Comparison of ENCODE assay signal across 18 mouse cellular contexts in genomic region chr9:55361969-55362368, GRCm38 (mm10). TPM values are rescaled to one million over a fixed set of nuclear protein-coding genes. Genes with fewer than 3 reads are reported as not detected.
DNase-seq lines count a peak whose midpoint lies in the region; ATAC-seq and TF ChIP-seq lines count a peak whose summit lies in the region.
"Had no signal": no experiment of that assay in that cellular context is flagged by ENCODE, and none has a peak within 500 bp of the region (broad histone marks: within the 10 kb centered on the region; RNA-seq: fewer than 3 reads in every experiment).

No protein-coding gene starts in this region.

- no peak overlapping the region for H3K4me2 ChIP-seq in kidney, embryonic 15.5 days
- H3K4me2 ChIP-seq in CH12.LX (ENCODE audit: insufficient read depth, low read depth, poor library complexity, severe bottlenecking), result no peak overlapping the region
- H3K4me2 ChIP-seq: forebrain, embryonic 15.5 days; heart, embryonic 13.5 days; liver, embryonic 11.5 days; midbrain, embryonic 13.5 days had no signal

- no peak for TF ChIP-seq RAD21 in CH12.LX (IDR thresholded peaks at IDR 0.05; ENCODE audit: low read depth, low read length)

- dilution Hi-C loops in CH12.LX (cut with MboI; ENCODE audit: extremely low pct_ligation_motif_present, extremely low pct_unique_long_range_greater_than_20kb, low sequenced_read_pairs), result no loop called here

- H3K36me3 ChIP-seq in kidney, embryonic 15.5 days, result no peaks in the 10 kb centered on the region
- H3K36me3 ChIP-seq in CH12.LX (replicated peaks in 1 of 2; ENCODE audit: control insufficient read depth in 1 of 2, insufficient read depth in 1 of 2, low read length in 1 of 2), result no peaks in the 10 kb centered on the region
- no peaks in the 10 kb centered on the region for H3K36me3 ChIP-seq in hindbrain, embryonic 10.5 days
- H3K36me3 ChIP-seq: forebrain, embryonic 15.5 days; heart, embryonic 13.5 days; midbrain, embryonic 13.5 days had no signal

- in situ Hi-C loops in CH12.LX (cut with MboI; ENCODE audit: low pct_ligation_motif_present, low pct_unique_long_range_greater_than_20kb, low sequenced_read_pairs), result no loop called here

- no peak for DNase-seq in kidney, adult 8-10 months
- DNase-seq in 3134 (ENCODE audit: extremely low read depth, insufficient read length, low spot score) (peak; percentile 60), CH12.LX (ENCODE audit: extremely low read depth) (peak; percentile 34)
- peak; percentile 2 for DNase-seq in lung, postnatal 14 days
- no peak for DNase-seq in hindbrain, embryonic 10.5 days (ENCODE audit: low spot score)
- no peak for DNase-seq in gastrocnemius, postnatal 25 days
- DNase-seq: cerebellum, adult 9-10 months; embryo, embryonic 11 days; gastrocnemius, postnatal 10 days; layer of hippocampus, postnatal 36 days; thymus, adult 18-20 months had no signal

- no peak for TF ChIP-seq EP300 in CH12.LX (IDR thresholded peaks at IDR 0.05; ENCODE audit: low read length)

- H3K4me3 ChIP-seq in kidney, embryonic 15.5 days (replicated peaks), result no peak overlapping the region
- no peak overlapping the region for H3K4me3 ChIP-seq in CH12.LX (replicated peaks in 1 of 3; ENCODE audit: low read depth in 2 of 3, low read length in 2 of 3, poor library complexity in 1 of 3)
- H3K4me3 ChIP-seq in hindbrain, embryonic 10.5 days, result no peak overlapping the region
- H3K4me3 ChIP-seq: forebrain, embryonic 15.5 days; heart, embryonic 13.5 days; midbrain, embryonic 13.5 days had no signal

- 0 out of 2 replicates have a peak, but pooled peaks cover 3% of the 10 kb centered on the region for H3K4me1 ChIP-seq in kidney, embryonic 15.5 days
- H3K4me1 ChIP-seq in CH12.LX (ENCODE audit: control insufficient read depth in 1 of 2, insufficient read depth in 2 of 2), result peaks cover 0 to 10% of the 10 kb centered on the region in 2 experiments; a peak in 2 of 4 replicates
- no peaks in the 10 kb centered on the region for H3K4me1 ChIP-seq in hindbrain, embryonic 10.5 days (replicated peaks)
- H3K4me1 ChIP-seq: forebrain, embryonic 15.5 days; heart, embryonic 13.5 days; midbrain, embryonic 13.5 days had no signal

- H3K9ac ChIP-seq in kidney, embryonic 15.5 days, result no peak overlapping the region
- no peak overlapping the region for H3K9ac ChIP-seq in CH12.LX (ENCODE audit: insufficient read depth, low read depth)
- H3K9ac ChIP-seq: forebrain, embryonic 15.5 days; heart, embryonic 13.5 days; midbrain, embryonic 13.5 days had no signal

- H3K27me3 ChIP-seq in kidney, embryonic 15.5 days, result peaks cover 85% of the 10 kb centered on the region
- H3K27me3 ChIP-seq in CH12.LX (replicated peaks), result peaks cover 7% of the 10 kb centered on the region
- no peaks in the 10 kb centered on the region for H3K27me3 ChIP-seq in hindbrain, embryonic 10.5 days (ENCODE audit: insufficient read depth, poor library complexity, severe bottlenecking)
- H3K27me3 ChIP-seq: forebrain, embryonic 15.5 days; heart, embryonic 13.5 days; midbrain, embryonic 13.5 days had no signal

- ATAC-seq in kidney, embryonic 15.5 days (replicated peaks; ENCODE audit: low FRiP score), result peak; percentile 43; the same call in 1 of the 2 replicates
- no peak for ATAC-seq in erythroid progenitor cell, adult 5-6 weeks (replicated peaks; ENCODE audit: low FRiP score, poor library complexity, severe bottlenecking)
- ATAC-seq: forebrain, embryonic 15.5 days; midbrain, embryonic 13.5 days had no signal

- TF ChIP-seq POLR2A in CH12.LX (IDR thresholded peaks at IDR 0.05; ENCODE audit: low read depth, low read length), result no peak

- no peak for TF ChIP-seq CTCF in CH12.LX (conservative IDR thresholded peaks at IDR 0.05 in 1 of 2, IDR thresholded peaks at IDR 0.05 in 1 of 2; ENCODE audit: low read depth in 2 of 2, low read length in 2 of 2)

- no peaks in the 10 kb centered on the region for H3K79me2 ChIP-seq in CH12.LX (replicated peaks; ENCODE audit: control insufficient read depth, extremely low read depth, insufficient read depth, poor library complexity, severe bottlenecking)

- no peaks in the 10 kb centered on the region; the same call in 1 of the 2 replicates for H3K9me3 ChIP-seq in kidney, embryonic 15.5 days (replicated peaks)
- H3K9me3 ChIP-seq in CH12.LX (replicated peaks; ENCODE audit: low read length), result no peaks in the 10 kb centered on the region
- no peaks in the 10 kb centered on the region for H3K9me3 ChIP-seq in hindbrain, embryonic 10.5 days
- H3K9me3 ChIP-seq: forebrain, embryonic 15.5 days; heart, embryonic 13.5 days; midbrain, embryonic 13.5 days had no signal

- H3K27ac ChIP-seq in kidney, embryonic 15.5 days, result no peak overlapping the region
- no peak overlapping the region for H3K27ac ChIP-seq in CH12.LX (ENCODE audit: insufficient read depth, low read depth)
- no peak overlapping the region for H3K27ac ChIP-seq in hindbrain, embryonic 10.5 days
- H3K27ac ChIP-seq: forebrain, embryonic 15.5 days; heart, embryonic 13.5 days; midbrain, embryonic 13.5 days had no signal

- WGBS in kidney, embryonic 15.5 days, result 47% methylated on average over 5 of the region's 5 CpGs
- 88% methylated on average over 5 of the region's 5 CpGs for WGBS in hindbrain, embryonic 10.5 days

TF ChIP-seq in CH12.LX, 34 proteins besides CTCF, POLR2A, EP300 and RAD21:
- TF ChIP-seq NRF1 (IDR thresholded peaks at IDR 0.05; ENCODE audit: low read depth, low read length) (no peak), ETS1 (conservative IDR thresholded peaks at IDR 0.05; ENCODE audit: low read depth, low read length) (no peak)

RNA-seq across cellular contexts. Expression of gene Tmem266, which starts 35.3 kb away (rescaled TPM):
- 0.23 and 0.29 TPM in 2 replicates for polyA plus RNA-seq in kidney, embryonic 15.5 days (2015; fragmentation: Nextera tagmentation; extraction: Ambion mirVana)
- total RNA-seq in CH12.LX (2012; rRNA removed) (not detected in 2 replicates), CH12.LX (2014; rRNA removed) (not detected in 2 replicates)
- polyA plus RNA-seq in CH12.LX (2012; ENCODE audit: insufficient read length, low read depth), result not detected in 2 replicates
- total RNA-seq in erythroid progenitor cell, adult 5-6 weeks (2015; ENCODE audit: low replicate concordance), result not detected in 2 replicates
- total RNA-seq in erythroid progenitor cell, adult 5-6 weeks (2017; ENCODE audit: low replicate concordance), result not detected in 2 replicates
- polyA plus RNA-seq in hindbrain, embryonic 10.5 days (2016; fragmentation: Nextera tagmentation; extraction: Ambion mirVana), result 0.46 and 1.2 TPM in 2 replicates
- total RNA-seq in gastrocnemius, postnatal 25 days (2021), result under 1 TPM; 0.59 to 0.70 TPM
- total RNA-seq: hematopoietic stem cell, adult 5-6 weeks had no signal
- polyA plus RNA-seq: liver, embryonic 11.5 days had no signal

RNA-seq across cellular contexts. Expression of gene Nrg4, which starts 35.3 kb away (rescaled TPM):
- polyA plus RNA-seq in kidney, embryonic 15.5 days (2015; fragmentation: Nextera tagmentation; extraction: Ambion mirVana), result 1.1 and 1.6 TPM in 2 replicates
- total RNA-seq in CH12.LX (2012; rRNA removed), result 0.81 and 1.5 TPM in 2 replicates
- 1.2 and 1.6 TPM in 2 replicates for total RNA-seq in CH12.LX (2014; rRNA removed)
- polyA plus RNA-seq in CH12.LX (2012; ENCODE audit: insufficient read length, low read depth), result 1.7 and 1.8 TPM in 2 replicates
- total RNA-seq in erythroid progenitor cell, adult 5-6 weeks (2015; ENCODE audit: low replicate concordance), result 1.7 and 3.6 TPM in 2 replicates
- total RNA-seq in erythroid progenitor cell, adult 5-6 weeks (2017; ENCODE audit: low replicate concordance), result 2.3 and 2.7 TPM in 2 replicates
- polyA plus RNA-seq in hindbrain, embryonic 10.5 days (2016; fragmentation: Nextera tagmentation; extraction: Ambion mirVana), result 0.64 and 1.0 TPM in 2 replicates
- 1 to 10 TPM in 1 of 2 experiments, not detected in 1; 1.3 TPM for total RNA-seq in gastrocnemius, postnatal 25 days (2021)

Comparison
In these comparisons a context has a peak if more than half of its experiments do, and no peak if none do; other contexts are left out.
1. DNase-seq: peak in 3134 (single experiment), CH12.LX (single experiment) and lung, postnatal 14 days (single experiment); none in kidney, adult 8-10 months (0 of 2), hindbrain, embryonic 10.5 days (single experiment) and gastrocnemius, postnatal 25 days (single experiment).